Mouse (Mus musculus) testis, postnatal 10 days (tissue): Measurements from ENCODE around the gene Gm765.

Source experiments
- DNase-seq: peaks from one replicate; pipeline ENCODE4 v3.0.0; 2021; ENCODE audit warnings: low spot score

Gm765 gene

DNA sequence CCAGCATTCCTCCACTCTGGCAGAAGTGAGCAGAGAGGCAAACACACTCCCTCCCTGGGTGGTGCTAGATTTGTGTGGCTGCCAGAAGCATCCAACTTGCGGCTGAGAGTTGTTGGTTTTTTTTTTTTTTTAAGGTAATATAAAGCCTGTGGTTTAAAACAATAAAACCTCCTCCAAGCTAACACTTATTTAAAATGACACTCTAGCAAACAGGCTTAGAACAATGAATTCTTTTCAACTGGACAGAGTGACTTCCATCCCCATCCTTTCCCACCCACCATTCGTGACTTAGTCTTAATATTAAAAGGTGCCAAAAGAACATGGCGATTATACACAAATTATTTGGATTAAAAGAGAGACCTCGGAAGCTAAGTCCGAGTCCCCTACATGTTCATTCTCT, at the start of gene Gm765:
Gene Gm765 (minus strand): TSS at position 101 of the 400 bp plus-strand sequence.
- no peak for DNase-seq

DNA sequence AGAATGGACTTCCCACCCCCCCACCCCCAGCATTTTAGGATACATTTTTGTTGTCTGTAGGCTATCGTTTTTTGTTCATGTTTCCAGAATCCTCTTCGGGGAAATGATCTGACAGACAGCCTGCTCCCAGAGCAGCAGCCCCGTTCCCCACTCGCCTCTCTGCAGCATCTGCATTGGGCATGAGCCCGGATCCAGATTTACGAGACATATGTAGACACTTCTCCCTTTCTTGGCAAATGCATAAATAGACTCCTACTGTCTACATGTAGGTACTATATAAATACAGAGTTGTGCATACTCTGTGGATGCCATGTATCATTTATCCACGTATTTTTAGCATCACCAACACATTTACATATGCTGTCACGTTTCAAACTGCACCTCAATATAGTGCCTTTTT, 42.9 kb upstream of the Gm765 start:
- no peak for DNase-seq

DNA sequence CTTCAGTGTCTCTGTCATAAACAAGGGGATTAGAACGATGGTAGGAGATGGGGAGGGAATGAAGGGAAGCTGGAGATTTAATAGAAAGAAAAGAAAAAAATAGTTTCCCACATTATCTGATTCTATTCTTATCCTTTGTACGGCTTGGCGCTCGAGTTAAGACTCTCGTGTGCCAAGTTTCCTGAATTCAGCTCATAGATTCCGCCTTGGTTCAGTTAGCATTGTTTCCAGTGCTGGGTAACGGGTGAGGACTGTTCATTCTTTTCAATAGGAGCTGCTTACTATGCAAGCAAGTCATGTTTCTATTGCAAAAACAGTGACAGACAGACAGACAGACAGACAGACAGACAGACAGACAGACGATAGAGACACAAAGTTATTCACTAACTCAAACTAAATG, 41.9 kb upstream of the Gm765 start:
- no peak for DNase-seq

DNA sequence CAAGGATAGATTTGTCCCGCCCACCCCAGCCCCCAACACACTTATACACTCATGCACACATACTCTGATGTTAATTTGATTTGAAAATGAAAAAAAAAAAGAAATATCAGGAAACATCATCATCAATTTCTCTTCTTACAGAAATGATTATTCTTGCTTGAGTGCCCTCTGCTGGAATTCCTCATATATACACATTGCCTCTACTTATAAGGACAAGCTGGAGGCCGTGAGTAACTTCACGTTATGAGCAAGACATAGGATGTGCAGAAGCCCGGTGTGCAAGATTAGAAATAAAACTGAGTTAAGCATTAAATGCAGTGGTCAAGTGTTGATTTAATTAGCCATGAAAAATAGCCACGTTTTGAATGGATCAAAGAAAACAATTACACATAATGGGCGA, 40.9 kb upstream of the Gm765 start:
- DNase-seq, result no peak

DNA sequence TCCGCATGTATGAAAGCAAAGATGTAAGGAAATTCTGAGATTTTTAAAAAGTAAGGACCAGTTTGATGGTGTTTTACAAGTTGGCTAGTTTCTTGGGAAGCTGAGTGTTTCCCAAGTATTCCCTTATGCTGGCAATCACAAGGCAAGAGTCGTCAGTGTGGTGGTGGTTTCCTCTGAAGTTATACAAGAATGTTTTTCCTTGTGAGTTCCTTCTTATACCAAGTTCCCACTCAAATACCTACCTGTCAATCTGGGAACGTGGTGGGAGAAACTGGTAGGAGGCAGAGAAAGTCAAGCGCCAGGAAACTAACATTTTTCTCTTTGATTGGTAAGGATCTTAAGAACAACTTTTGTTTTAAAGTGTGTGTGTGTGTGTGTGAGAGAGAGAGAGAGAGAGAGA, 23.6 kb upstream of the Gm765 start:
- no peak for DNase-seq

DNA sequence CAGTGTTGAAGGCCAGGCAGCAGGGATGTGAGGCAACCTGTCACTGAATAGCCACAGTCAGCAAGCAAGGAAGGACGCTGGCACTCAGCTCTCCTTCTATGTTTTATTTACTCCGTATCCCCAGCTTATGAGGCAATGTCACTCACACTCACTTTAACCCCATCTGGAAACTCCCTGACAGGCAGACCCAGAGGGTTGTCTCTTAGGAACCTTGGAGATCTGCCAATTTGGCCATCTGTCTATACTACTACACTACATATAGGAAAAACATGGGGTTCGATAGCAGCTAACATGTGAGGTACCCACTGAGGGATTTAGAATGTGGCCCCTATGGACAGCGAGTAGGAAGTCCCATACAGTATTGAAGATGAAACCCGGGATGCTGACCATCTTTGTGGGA, 12.7 kb upstream of the Gm765 start:
- no peak for DNase-seq

DNA sequence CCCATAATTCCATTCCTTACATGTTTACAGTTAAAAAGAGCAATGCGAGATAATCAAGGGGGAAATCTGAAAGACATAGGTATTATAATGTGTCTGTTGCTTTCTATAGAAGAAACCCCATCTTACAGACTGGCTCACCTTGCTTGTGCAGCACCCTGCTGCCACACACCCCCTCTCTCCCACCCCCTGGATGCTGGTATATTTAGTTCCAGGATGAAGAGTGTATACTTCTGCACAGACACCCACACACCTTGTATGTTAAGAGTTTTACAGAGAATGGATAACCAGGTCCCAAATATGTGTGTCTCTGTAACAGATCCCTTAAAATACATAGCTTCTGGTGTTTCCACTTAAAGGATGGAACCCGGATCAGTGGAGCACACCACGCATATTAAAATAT, 10.7 kb upstream of the Gm765 start:
- DNase-seq, result no peak

DNA sequence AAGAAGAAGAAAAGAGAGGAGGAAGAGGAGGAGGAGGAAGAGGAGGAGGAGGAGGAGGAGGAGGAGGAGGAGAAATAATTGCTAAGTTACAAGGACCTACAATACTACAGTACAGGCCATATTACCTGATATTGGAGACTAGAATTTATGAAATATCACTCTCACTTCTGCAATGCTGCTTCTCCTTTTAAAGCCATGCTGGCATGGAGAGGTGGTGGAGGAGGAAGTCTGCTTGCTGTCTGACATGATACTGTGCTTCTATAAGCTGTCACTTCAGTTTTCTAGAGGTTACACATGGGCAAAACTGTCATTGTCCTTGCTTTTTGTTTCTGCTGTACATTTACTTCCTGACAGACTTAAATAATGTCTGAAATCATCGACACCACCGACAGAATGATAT, 9.8 kb downstream of the Gm765 start:
- no peak for DNase-seq

DNA sequence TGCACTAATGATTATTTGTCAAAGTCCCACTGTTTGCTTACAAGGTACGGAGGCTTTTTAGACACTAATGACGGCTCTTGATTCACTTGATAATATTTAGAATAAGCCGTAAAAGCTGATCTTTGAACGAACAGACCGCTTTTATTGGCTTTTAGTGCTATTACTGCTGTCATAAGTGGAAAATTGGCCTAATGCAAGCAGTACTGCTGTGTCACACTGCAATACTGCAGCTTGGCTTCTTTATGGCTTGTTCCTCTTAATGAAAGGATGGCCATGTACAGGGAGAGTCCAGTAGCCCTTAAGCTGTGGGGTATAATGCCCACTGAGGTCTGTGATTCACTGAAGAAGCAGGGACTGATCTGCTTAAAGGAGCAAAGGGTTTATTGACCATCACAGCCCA, 30.9 kb downstream of the Gm765 start:
- DNase-seq, result no peak

DNA sequence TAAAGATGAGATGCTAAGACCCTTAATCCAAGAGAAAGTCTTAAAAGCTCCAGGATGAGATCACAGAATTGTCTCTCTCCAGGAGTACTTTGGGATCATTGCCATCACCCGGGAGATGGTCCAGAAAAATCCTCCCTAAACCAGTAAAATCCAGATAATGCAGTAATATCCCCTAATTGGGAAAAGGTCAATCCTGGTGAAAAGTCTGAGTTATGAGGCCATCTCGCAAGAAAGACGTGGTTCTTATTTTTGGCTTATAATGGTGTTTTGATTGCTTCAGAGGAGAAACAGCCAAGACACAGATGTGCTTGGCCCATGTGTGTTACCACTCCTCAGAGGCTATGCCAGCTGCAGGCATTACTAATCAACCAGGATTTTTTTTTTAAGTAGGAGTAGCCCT, 34.9 kb downstream of the Gm765 start:
- peak; percentile 46 for DNase-seq

DNA sequence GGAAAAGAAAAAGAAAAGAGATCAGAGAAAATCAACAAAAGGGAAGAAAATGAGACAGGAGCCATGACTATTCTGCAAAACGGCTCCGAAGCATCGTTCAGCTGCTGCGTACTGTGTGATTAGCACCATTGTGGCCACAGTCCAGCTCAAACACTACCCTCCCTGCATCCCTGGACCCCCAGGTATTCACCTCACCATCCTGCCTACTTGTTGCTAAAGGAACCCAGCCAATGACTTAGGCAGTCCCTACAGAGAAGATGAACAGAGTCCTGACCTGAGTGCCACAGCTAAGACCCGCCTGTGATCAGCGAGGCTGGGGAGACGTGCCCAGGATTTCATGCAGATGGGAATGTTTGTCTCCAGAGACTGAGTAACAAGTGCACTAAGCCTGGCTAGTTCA, 35.4 kb downstream of the Gm765 start:
- no peak for DNase-seq

DNA sequence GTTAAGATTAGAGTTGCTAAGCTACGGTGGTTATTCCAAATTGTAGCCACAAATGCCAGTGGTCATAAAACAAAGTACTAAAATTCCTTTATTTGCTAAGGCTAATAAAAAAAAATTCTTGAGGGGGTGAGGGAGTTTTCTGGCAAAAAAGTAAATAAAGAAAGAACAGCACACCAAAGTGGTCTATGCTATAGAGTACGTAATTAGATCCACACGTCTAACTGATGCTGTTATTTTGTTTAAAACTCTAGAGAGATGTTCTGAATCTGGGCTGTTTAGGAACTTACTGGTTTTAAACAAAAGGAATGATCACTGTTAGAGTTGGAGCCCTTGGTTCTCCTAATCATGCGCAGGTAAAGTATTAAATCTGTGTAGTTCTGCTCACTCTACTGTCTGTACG, 50.5 kb downstream of the Gm765 start:
- DNase-seq, result no peak

DNA sequence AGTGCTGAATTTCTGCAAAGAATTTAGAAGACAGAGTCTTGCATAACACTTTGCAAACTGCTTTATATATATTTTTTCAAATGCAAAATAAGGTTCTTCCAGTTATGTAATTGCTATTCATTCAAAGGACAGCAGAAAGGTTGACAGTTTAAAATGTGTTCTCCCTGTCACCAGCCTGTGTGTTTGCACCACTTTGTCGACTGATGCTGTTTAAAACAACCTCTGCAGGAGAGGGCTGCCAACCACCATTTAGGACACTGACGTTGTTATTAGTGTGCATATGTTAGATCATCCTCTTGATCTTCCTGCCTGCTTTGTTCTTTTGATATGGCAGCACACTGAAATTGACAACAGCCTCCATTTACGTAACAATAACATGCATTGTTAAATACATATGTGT, 54.2 kb downstream of the Gm765 start:
- no peak for DNase-seq

DNA sequence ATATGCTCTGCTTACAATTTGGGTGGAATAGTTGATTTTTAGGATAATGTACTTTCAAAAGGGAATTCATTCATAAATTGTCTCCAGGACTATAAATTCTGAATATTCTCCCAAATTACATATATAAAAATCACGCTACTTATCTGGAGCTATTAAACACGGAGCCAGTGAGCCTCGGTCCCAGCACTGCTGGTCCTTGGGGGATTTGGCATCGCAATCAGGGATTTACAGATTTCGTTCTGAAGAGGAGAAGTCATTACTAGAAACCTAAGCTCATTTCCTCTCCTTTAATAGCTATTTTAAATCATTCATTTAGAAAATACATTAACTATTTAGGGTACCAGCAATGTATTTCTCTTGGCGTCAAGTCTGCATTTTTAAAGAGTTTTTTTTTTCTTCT, 55.0 kb downstream of the Gm765 start:
- DNase-seq, result no peak

DNA sequence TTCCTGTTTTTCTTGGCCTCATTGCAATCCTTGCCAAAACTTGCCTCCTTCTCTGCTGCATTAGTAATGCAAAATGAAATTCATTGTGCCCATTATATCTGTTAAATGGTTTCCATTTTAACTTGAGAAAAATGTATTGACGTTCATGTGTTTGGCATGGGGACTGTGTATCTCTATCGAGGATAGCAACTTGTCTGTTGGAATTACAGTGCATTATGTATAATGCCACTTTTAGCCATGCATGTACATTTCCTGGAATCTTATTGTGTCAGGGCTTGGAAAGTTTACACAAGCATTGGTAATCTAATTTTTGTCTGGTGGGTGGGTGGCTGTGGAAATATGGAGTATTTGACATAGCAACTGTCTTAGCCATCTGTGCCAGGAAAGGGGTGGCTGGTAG, 57.4 kb downstream of the Gm765 start:
- no peak for DNase-seq

DNA sequence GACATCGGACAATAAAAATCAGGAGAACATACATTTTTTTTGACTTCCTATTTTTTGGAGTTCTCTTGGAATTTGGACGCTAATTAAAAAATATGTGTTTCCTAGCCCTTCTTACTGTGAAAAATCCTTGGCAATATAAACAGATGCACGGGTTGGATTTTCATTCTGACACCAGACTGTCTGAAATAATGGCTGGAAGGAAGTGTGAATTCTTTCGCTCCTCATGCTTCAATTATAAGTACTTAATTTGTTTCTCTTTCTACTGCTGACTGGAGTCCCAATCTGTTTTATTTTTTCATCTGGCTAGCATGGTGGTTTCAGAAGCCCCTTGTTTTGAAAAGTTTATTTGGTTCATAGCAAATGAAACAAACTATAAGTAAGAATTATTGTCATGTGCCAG, 59.8 kb downstream of the Gm765 start:
- DNase-seq, result no peak

DNA sequence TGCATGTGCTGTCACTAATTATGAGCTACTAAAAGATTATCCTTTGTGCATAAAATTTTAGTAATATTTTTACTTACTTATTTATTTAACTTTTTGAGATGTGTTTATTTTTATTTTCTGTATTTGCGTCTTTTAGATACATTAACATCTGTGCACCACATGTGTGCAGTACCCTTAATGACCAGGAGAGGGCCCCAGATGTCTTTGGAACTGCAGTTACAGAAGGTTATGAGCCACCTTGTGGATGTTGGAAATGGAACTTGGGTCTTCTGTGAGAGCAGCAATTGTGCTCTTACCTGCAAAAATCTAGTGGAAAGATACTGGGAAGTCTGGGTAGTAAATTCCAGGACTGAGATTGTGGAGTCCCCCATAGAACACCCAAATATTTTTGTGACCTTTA, 71.0 kb downstream of the Gm765 start:
- DNase-seq, result peak; percentile 78

DNA sequence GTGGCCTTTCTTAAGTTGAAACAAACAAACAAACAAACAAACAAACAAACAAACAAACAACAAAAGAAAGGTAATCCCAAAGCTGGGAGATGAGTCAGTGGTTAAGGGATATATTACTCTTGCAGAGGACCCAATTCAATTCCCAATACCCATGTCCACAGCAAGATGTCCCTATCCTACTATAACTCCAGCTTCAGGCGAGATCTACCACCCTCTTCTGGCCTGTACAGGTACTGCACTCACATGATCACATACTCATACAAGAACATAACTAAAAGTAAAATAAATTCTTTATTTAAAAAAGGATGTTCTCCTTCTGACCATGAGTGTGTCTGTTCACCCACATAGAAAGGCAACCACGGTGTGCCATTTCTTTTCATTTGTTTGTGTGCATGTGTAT, 79.6 kb downstream of the Gm765 start:
- DNase-seq, result no peak

DNA sequence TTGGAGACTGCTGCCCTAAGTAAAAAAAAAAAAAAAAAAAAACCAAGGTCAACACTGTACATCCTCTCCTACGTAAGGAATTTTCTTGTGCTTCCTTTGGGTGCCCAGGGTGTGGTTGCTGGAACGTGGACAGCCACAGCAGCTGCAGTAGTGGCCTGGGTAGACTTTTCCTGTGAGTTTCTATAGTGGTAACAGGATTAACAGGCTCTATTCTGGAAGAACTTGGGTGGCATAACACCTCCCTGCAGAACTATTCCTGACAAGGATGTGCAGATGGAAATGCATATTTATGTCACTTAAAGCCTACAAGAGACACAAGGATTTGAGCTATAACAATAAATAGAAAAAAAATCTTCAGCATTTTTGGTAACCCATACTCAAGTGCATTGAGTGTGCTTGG, 83.5 kb downstream of the Gm765 start:
- DNase-seq, result no peak

DNA sequence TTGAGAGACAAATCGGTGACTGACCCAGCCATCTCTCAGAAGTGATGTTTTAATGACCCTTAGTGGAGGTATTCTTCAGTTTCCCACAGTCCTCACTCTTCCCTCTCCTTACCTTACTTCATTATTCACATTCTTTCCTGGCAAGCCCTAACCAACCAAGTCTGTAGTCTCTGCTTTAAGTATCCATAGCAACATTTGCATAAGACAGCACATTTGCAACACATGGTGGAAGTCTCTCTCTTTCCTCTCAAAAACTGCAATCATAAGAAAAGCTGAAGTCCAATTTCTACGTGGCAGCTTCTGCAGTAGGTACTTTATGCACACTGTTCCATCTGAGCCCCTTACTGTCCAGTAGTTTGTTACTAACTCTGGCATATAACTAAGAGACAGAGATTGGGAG, 96.1 kb downstream of the Gm765 start:
- DNase-seq, result no peak

DNA sequence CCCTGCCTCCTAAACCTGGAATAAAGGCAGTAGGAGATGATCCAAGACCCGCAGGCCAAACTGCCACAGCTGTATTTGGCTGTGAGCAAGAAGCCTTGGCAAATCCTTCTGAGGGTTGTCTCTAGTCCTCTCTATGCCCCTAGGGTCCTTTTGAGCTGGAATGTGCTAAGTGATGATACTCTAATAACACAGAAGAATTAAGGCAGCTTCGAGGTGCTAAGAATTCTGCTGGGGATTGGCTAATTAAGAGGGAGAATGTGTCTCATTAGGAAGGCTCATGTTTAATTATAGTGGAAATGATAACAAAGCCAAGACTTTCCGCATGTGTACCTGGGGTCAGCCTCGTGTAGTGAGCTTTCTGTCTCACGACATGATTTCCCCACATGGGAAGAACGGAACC, 99.4 kb downstream of the Gm765 start:
- no peak for DNase-seq

DNA sequence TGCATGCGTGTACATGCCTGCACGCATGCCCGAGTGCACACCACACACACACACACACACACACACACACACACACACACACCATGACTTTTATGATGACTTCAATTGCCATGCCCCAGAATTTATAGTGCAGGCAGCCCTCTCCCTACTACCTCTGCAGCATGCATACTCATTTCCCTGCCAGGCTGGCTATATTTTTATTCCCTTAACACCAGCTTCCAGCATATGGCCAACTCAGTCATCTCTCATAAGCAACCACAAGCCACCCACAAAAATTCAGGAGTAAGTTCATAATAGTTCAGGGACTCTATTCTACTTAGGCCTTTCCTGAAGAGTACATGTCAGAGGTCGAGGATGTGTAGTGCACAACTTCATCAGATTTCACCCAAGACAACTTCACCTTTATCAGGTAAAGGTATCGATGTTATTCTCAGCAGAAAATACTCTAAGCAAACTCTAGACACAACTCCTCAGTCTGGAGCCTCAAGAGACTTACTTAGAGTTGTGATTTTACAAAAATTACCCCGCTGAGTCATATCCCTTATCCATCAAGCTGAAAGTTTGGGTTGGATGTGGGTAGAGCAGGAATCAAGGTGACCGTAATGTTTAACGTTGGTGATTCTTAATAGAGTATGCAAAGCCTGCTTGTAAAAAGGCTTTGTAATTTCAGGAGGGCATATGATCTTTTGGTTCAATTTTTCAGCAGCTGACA, 101.8 kb downstream of the Gm765 start:
- DNase-seq, result no peak

DNA sequence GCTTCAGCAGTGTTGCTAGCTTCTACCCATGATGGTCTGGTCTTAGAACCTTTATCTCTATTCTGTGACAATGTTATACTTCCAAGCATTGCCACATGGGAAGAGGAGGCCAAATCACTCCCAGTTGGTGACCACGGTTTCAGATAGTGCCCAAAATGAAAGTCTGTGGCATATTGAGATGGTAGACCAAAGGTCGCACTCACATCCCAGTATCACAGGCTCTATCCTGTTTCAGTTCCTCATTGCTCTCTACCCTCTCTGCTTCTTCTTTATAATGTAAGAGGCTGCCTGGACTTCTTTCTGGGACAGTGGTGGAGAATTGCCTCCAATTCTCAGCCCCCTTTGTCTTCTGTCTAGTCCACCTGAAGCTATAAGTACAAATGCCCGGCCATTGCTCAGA, 108.5 kb downstream of the Gm765 start:
- no peak for DNase-seq

DNA sequence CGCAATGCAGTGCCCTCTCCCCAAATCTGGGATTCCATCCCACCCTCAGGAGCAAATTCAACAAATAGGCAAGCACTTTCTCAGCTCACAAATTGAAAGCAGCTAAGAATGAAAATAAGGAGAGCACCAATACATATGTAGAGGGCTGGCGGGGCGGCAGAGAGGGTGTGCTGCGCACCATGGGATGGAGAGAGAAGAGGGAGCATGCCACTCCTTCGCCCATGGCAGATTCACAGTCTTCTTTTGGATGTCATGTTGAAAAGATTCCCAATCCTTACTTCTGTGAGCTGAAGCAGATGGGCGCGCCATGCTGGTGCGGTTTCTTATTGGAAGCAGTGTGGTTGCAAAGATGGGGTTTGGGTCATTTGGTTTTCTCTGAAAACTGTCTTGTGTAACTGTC, 118.6 kb downstream of the Gm765 start:
- DNase-seq, result no peak

DNA sequence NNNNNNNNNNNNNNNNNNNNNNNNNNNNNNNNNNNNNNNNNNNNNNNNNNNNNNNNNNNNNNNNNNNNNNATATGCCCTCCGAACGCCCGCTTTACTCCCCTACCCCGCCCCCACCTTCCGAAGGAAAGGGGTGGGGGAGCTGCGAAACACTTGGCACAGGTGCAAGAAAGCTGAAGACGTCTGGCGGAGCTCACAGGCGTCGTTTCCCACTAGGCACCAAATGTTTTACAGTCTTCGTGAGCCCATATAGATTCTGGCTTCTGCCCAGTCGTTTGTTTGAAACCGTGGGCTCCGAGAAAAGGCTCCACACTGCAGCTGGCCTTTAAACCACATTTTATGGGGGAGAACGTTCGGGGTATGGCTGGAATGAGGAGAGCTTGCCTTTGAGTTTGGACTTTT, 120.6 kb downstream of the Gm765 start:
- no peak for DNase-seq
